Mouse (Mus musculus) gastrocnemius, postnatal 36 days (tissue): ENCODE data around the gene Xrcc5. TPM values are rescaled to one million over a fixed set of nuclear protein-coding genes. Genes with fewer than 3 reads are reported as not detected.

ENCODE experiments used
- DNase-seq, 2 experiments: peaks; one replicate each; pipeline ENCODE4 v3.0.0; 2022
- intact Hi-C: fragments of 180-260 bp; cut with DNase I; formaldehyde crosslinking; loops from one replicate; pipeline ENCODE4 v1.15.1; 2025
- total RNA-seq, 2 experiments: library from RNA; stranded (reverse); gene quantifications; 2 replicates each; pipeline ENCODE4 v1.2.3; 2021

The Xrcc5 gene
- total RNA-seq, 2 experiments from 2014 or later: 15.4 to 19.8 TPM

GRCm38 (mm10) chr1:72312701-72313398 is 5.6 kb downstream of the Xrcc5 start:
- no peak for DNase-seq
- intact Hi-C loops: loop anchor here (5.0 to 10.0 kb wide), 2 partner anchors 264 to 542 kb away; no protein-coding TSS in a partner anchor

GRCm38 (mm10) chr1:72313399-72314039 is 6.3 kb downstream of the Xrcc5 start:
- intact Hi-C loops: loop anchor here (5.0 to 10.0 kb wide), 2 partner anchors 264 to 541 kb away; no protein-coding TSS in a partner anchor
- no peak for DNase-seq

- intact Hi-C loops: loop anchor here (10.0 kb wide), 1 partner anchor 539 kb away; no protein-coding TSS in a partner anchor
- DNase-seq: no peak
Observed at GRCm38 (mm10) chr1:72315447-72315846, 8.2 kb downstream of the Xrcc5 start.

GRCm38 (mm10) chr1:72316409-72316808 is 9.2 kb downstream of the Xrcc5 start:
- intact Hi-C loops: loop anchor here (10.0 kb wide), 1 partner anchor 538 kb away; no protein-coding TSS in a partner anchor
- no peak for DNase-seq

- intact Hi-C loops: loop anchor here (10.0 kb wide), 1 partner anchor 538 kb away; no protein-coding TSS in a partner anchor
- no peak for DNase-seq
Observed at GRCm38 (mm10) chr1:72316901-72317300, 9.7 kb downstream of the Xrcc5 start.

- intact Hi-C loops: no loop called here
- no peak for DNase-seq
Observed at GRCm38 (mm10) chr1:72320759-72321158, 13.5 kb downstream of the Xrcc5 start.

GRCm38 (mm10) chr1:72323248-72323647 is 16.0 kb downstream of the Xrcc5 start:
- intact Hi-C loops: no loop called here
- no peak for DNase-seq

GRCm38 (mm10) chr1:72326162-72326821 is 19.1 kb downstream of the Xrcc5 start:
- no peak for DNase-seq
- intact Hi-C loops: no loop called here

GRCm38 (mm10) chr1:72334807-72335206 is 27.6 kb downstream of the Xrcc5 start:
- intact Hi-C loops: no loop called here
- no peak for DNase-seq

GRCm38 (mm10) chr1:72336780-72337179 is 29.6 kb downstream of the Xrcc5 start:
- intact Hi-C loops: no loop called here
- no peak for DNase-seq

GRCm38 (mm10) chr1:72338341-72338740 is 31.1 kb downstream of the Xrcc5 start:
- intact Hi-C loops: no loop called here
- DNase-seq: no peak

GRCm38 (mm10) chr1:72347873-72348272 is 40.7 kb downstream of the Xrcc5 start:
- no peak for DNase-seq
- intact Hi-C loops: no loop called here

- intact Hi-C loops: no loop called here
- DNase-seq: no peak
Observed at GRCm38 (mm10) chr1:72354856-72355255, 47.6 kb downstream of the Xrcc5 start.

- no peak for DNase-seq
- intact Hi-C loops: no loop called here
Observed at GRCm38 (mm10) chr1:72358216-72358615, 51.0 kb downstream of the Xrcc5 start.

- DNase-seq: no peak
- intact Hi-C loops: no loop called here
Observed at GRCm38 (mm10) chr1:72359462-72359861, 52.2 kb downstream of the Xrcc5 start.

GRCm38 (mm10) chr1:72360809-72361208 is 53.6 kb downstream of the Xrcc5 start:
- no peak for DNase-seq

GRCm38 (mm10) chr1:72364661-72365060 is 57.4 kb downstream of the Xrcc5 start:
- intact Hi-C loops: no loop called here
- no peak for DNase-seq

More at GRCm38 (mm10) chr1:72360809-72361208, 53.6 kb downstream of the Xrcc5 start:
- intact Hi-C loops: no loop called here

GRCm38 (mm10) chr1:72372512-72372911 is 65.3 kb downstream of the Xrcc5 start:
- no peak for DNase-seq

GRCm38 (mm10) chr1:72372913-72373312 is 65.7 kb downstream of the Xrcc5 start:
- intact Hi-C loops: no loop called here
- no peak for DNase-seq

More at GRCm38 (mm10) chr1:72372512-72372911, 65.3 kb downstream of the Xrcc5 start:
- intact Hi-C loops: no loop called here

- intact Hi-C loops: no loop called here
- no peak for DNase-seq
Observed at GRCm38 (mm10) chr1:72373648-72374047, 66.4 kb downstream of the Xrcc5 start.

- DNase-seq: no peak
Observed at GRCm38 (mm10) chr1:72374049-72374448, 66.8 kb downstream of the Xrcc5 start.

More at GRCm38 (mm10) chr1:72374049-72374448, 66.8 kb downstream of the Xrcc5 start:
- intact Hi-C loops: no loop called here
